Mouse (Mus musculus): Measurements from ENCODE around the gene Gm7879. TPM values are rescaled to one million over a fixed set of nuclear protein-coding genes. Genes with fewer than 3 reads are reported as not detected.
A peak's percentile ranks its signal among the peaks of the same experiment; 100 is the strongest.

Gene Gm7879
- total RNA-seq, 1 experiment from 2014 or later: 0.89 TPM

GRCm38 (mm10) chr5:43927729-43928128 lies 14.8 kb downstream of the Gm7879 start:
- ATAC-seq (replicated peaks in 1 of 2; ENCODE audit: insufficient read depth in 1 of 2, low FRiP score in 2 of 2, low TSS enrichment in 1 of 2, low read depth in 1 of 2, poor library complexity in 2 of 2, severe bottlenecking in 2 of 2): no peak

DNA sequence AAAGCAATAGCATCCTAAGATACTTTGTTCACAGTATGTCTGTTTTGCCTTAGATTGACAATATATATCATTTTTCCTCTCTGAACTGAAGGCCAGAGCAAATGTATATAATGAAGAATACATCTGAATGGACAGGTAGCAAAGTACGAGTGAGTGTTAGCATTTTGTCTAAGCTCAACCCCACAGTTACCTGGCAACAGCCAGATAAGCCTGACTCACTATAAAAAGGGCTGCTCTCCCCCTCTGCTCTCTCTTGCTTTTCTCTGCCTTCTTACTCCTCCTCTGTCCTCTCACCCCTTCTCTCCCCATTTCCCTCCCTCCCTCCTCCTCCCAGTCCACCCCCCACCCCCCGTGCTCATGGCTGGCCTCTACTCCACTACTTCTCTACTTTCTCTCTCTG lies 20.3 kb downstream of the Gm7879 start:
- no peak for ATAC-seq (replicated peaks in 1 of 2; ENCODE audit: insufficient read depth in 1 of 2, low FRiP score in 2 of 2, low TSS enrichment in 1 of 2, low read depth in 1 of 2, poor library complexity in 2 of 2, severe bottlenecking in 2 of 2)

DNA sequence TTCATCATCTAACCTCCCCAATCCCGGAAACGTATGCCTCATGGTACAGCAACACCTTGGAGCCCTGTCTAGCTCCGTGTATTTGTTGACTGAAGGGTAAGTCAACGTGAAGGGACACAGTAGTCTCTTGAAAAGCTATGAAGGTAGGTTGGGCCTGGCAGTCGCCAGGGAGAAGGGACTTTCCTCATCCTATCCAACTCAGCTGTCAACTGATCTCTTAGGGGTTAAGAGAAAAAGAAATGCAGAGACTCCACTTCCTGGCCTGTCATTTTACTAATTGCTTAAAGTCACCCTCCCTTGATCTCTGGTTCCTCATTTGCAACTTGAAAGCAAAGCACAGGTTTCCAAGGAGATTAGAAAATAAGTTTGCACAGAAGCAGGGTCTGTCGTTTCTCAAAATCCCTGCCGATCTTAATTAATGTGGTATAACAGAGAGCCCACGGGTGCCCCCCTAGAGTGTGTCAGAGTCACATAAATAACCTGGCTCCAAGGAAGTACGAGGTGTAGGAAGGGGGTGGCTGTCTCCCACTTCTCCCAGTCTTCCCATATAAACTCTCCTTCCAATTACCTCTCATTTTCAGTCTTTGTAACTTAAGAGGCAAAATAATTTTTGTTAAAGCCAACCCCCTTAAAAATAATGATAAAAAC lies 34.5 kb downstream of the Gm7879 start:
- ATAC-seq (replicated peaks in 1 of 2; ENCODE audit: insufficient read depth in 1 of 2, low FRiP score in 2 of 2, low TSS enrichment in 1 of 2, low read depth in 1 of 2, poor library complexity in 2 of 2, severe bottlenecking in 2 of 2): peak; percentile 63 to 77

DNA sequence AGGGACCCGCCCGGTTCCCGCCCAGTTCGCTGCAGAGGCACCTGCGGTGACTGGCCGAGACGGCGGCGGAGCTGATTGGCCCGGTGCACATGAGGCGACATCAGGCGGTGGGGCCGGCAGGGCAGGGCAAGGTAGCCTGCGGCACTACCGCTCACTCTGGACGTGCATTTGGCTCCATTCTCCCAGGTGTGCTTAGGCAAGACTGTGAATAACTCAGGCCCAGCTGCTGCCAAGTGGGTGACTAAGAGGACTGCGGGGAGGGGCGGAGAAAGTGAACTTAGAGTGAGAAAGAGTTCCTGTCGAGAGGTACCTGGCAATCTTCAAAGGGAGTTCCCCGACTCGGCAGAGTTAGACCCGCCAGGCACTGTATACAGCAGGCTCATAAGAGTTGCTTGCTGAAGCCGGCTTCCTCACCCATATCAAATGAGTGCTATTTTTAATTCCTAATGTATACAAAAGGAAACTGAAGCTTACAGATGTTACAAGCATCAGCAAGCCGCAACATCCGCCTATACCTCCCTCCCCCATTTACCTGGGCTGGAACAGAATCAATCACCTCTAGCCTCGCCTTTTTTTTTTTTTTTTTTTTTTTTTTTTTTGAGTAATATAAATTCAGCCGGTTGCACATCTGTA lies 35.3 kb downstream of the Gm7879 start:
- ATAC-seq (replicated peaks in 1 of 2; ENCODE audit: insufficient read depth in 1 of 2, low FRiP score in 2 of 2, low TSS enrichment in 1 of 2, low read depth in 1 of 2, poor library complexity in 2 of 2, severe bottlenecking in 2 of 2): peak; percentile 72 to 82

GRCm38 (mm10) chr5:43948748-43949275 lies 35.9 kb downstream of the Gm7879 start:
- peak; percentile 12 to 23 for ATAC-seq (replicated peaks in 1 of 2; ENCODE audit: insufficient read depth in 1 of 2, low FRiP score in 2 of 2, low TSS enrichment in 1 of 2, low read depth in 1 of 2, poor library complexity in 2 of 2, severe bottlenecking in 2 of 2)

GRCm38 (mm10) chr5:43953241-43953640 lies 40.3 kb downstream of the Gm7879 start:
- no peak for ATAC-seq (replicated peaks in 1 of 2; ENCODE audit: insufficient read depth in 1 of 2, low FRiP score in 2 of 2, low TSS enrichment in 1 of 2, low read depth in 1 of 2, poor library complexity in 2 of 2, severe bottlenecking in 2 of 2)

- no peak for ATAC-seq (replicated peaks in 1 of 2; ENCODE audit: insufficient read depth in 1 of 2, low FRiP score in 2 of 2, low TSS enrichment in 1 of 2, low read depth in 1 of 2, poor library complexity in 2 of 2, severe bottlenecking in 2 of 2)
These were observed 47.0 kb downstream of the Gm7879 start for GRCm38 (mm10) chr5:43959884-43960440.

GRCm38 (mm10) chr5:43961056-43961455 lies 48.1 kb downstream of the Gm7879 start:
- ATAC-seq (replicated peaks in 1 of 2; ENCODE audit: insufficient read depth in 1 of 2, low FRiP score in 2 of 2, low TSS enrichment in 1 of 2, low read depth in 1 of 2, poor library complexity in 2 of 2, severe bottlenecking in 2 of 2): no peak

Other genes with a start within 250 kb of the Gm7879 start
- gene Bst1, start 94.3 kb upstream of the Gm7879 start, total RNA-seq (2017): 3.8 and 4.1 TPM in 2 replicates
- gene Fbxl5, start 91.5 kb upstream of the Gm7879 start, total RNA-seq (2017): 77.0 and 97.2 TPM in 2 replicates
- gene Cd38, start 44.6 kb upstream of the Gm7879 start, total RNA-seq (2017): 1.2 and 1.3 TPM in 2 replicates
- gene Fgfbp1, start 68.6 kb downstream of the Gm7879 start, total RNA-seq (2017): not detected in 2 replicates
- gene Prom1, start 188.9 kb downstream of the Gm7879 start, total RNA-seq (2017): 3.3 and 6.4 TPM in 2 replicates

Measured in hematopoietic stem cell, adult 5-6 weeks (primary cell).